Mouse (Mus musculus) neural tube, embryonic 14.5 days (tissue): ENCODE measurements around the gene Tacc3. TPM values are rescaled to one million over a fixed set of nuclear protein-coding genes. Genes with fewer than 3 reads are reported as not detected.

Source experiments
- ATAC-seq: fragments of 200-750 bp; cut with Nextera tagmentation; 2 replicates; pipeline ENCODE4 v1.8.0; 2017; ENCODE audit warnings: low read depth, mild to moderate bottlenecking, moderate TSS enrichment, moderate library complexity
- H3K27ac ChIP-seq: fragments of 300-500 bp; sonication (generic); 2 replicates; pipeline ENCODE4 v1.5.1; 2014; ENCODE audit warnings: low read depth, mild to moderate bottlenecking, control low read depth, low read length, moderate library complexity, mixed read lengths
- H3K27me3 ChIP-seq: fragments of 300-500 bp; sonication (generic); 2 replicates; pipeline ENCODE4 v1.6.1; 2014; ENCODE audit warnings: low read length; ENCODE audit not compliant: control insufficient read depth, insufficient read depth
- H3K36me3 ChIP-seq: fragments of 300-500 bp; sonication (generic); 2 replicates; pipeline ENCODE4 v1.6.1; 2014; ENCODE audit warnings: low read length, mixed read lengths; ENCODE audit not compliant: control insufficient read depth, insufficient read depth
- H3K4me1 ChIP-seq: fragments of 300-500 bp; sonication (generic); 2 replicates; pipeline ENCODE4 v1.6.1; 2014; ENCODE audit warnings: low read length; ENCODE audit not compliant: control insufficient read depth, insufficient read depth
- H3K4me2 ChIP-seq: fragments of 300-500 bp; sonication (generic); 2 replicates; pipeline ENCODE4 v1.6.1; 2014; ENCODE audit warnings: mild to moderate bottlenecking, low read depth, low read length, control low read depth
- H3K4me3 ChIP-seq: fragments of 300-500 bp; sonication (generic); 2 replicates; pipeline ENCODE4 v1.5.1; 2014; ENCODE audit warnings: low read depth, low read length, control low read depth, mixed read lengths
- H3K9ac ChIP-seq: fragments of 300-500 bp; sonication (generic); replicated peaks from 2 replicates; pipeline ENCODE4 v1.6.1; 2014; ENCODE audit warnings: low read depth, mild to moderate bottlenecking, control low read depth, low read length, mixed read lengths
- H3K9me3 ChIP-seq: fragments of 300-500 bp; sonication (generic); 2 replicates; pipeline ENCODE4 v1.6.1; 2016; ENCODE audit warnings: low read length; ENCODE audit not compliant: control insufficient read depth
- WGBS: fragments of 180-500 bp; shearing (Covaris S2); extraction: QIAGEN DNeasy Blood & Tissue Kit; methylation state at CpG from one replicate; pipeline ENCODE4 v1.1.7; 2014; 5-methylcytosine and 5-hydroxymethylcytosine counted together
- polyA plus RNA-seq: library from polyadenylated mRNA; unstranded; fragments of >200 nt; fragmentation: Nextera tagmentation; extraction: Ambion mirVana; gene quantifications from 2 replicates; pipeline ENCODE4 v1.2.1, GENCODE M21; 2014

Gene Tacc3
- polyA plus RNA-seq, 1 experiment from 2014 or later, result 18.7 TPM

DNA sequence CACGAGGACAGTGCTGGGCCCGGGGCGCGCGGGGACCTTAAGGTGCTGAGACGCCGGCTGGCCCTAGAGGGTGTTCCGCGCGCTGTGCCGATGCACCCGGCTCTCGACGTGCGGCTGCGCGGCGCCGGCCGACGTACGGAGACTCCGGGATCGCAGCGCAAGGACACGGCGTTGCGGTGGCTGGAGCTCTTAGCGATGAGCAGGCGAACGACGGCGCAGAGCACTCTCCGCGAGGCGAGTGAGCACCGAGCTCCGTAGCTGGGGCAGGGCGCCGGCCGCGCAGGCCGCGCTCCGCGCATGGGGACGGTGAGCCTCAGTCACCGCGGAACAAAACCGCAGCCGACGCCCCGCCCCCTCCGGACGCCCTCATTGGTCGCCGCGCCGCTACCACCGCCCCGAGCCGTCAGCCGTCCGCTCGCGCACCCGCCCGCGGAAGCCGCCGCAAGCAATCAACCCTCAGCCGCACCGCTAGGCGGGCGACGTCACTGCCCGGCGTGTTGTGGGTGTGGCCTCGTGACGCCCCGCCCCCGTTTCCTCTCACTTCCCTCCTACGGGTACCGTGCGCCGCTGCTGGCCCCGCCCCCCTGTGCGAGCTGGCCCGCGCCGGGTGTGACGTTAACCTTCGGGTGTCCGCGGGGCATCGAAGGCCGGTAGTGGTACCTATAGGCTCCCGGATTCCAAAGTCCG, 28.5 kb upstream of the Tacc3 start, which contains the start of the genes Fam53a and Gm9903:
Gene Fam53a, minus strand, starts transcription at position 335 of the 687 bp plus-strand sequence.
Gene Gm9903, plus strand, starts transcription at position 625 of the 687 bp plus-strand sequence.
- no peaks in the 10 kb centered on the region for H3K36me3 ChIP-seq
- peak; percentile 96 for ATAC-seq
- H3K4me3 ChIP-seq, result peak within 1 kb of the TSS; percentile 78
- no peaks in the 10 kb centered on the region for H3K9me3 ChIP-seq
- H3K4me2 ChIP-seq, result peak within 1 kb of the TSS; percentile 90
- H3K27me3 ChIP-seq, result no peaks in the 10 kb centered on the region
- H3K4me1 ChIP-seq, result peaks cover 11% of the 10 kb centered on the region
- H3K9ac ChIP-seq, result peak within 1 kb of the TSS; percentile 73
- under 1% methylated on average over 81 of the region's 99 CpGs for WGBS
- H3K27ac ChIP-seq, result peak within 1 kb of the TSS; percentile 90

DNA sequence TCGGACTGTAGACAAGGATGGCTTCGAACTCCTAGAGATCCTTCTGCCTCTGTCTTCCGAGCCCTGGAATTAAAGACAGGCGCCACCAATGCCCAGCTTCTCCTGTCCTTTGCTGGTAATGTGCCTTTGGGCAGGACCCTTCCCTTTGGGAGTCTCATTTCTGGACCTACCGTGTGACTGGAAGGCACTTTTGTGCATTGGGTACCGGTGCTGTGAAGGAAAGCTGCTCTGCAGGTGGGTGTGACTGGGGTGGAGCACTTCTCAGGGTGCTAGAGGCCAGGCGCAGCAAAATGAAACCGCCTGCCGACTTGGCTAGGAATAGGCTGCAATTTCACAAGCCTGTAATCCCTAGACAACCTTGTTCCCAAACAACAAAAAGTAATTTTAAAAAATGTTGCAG, 27.9 kb upstream of the Tacc3 start:
- peak overlapping the region; percentile 69 for H3K4me2 ChIP-seq
- peak overlapping the region; percentile 62 for H3K9ac ChIP-seq
- peak overlapping the region; percentile 74 for H3K27ac ChIP-seq
- no peaks in the 10 kb centered on the region for H3K36me3 ChIP-seq
- peak; percentile 25 for ATAC-seq
- 5% methylated on average over 9 of the region's 9 CpGs for WGBS
- peaks cover 11% of the 10 kb centered on the region for H3K4me1 ChIP-seq
- H3K9me3 ChIP-seq, result no peaks in the 10 kb centered on the region
- peak overlapping the region; percentile 78 for H3K4me3 ChIP-seq
- H3K27me3 ChIP-seq, result no peaks in the 10 kb centered on the region

DNA sequence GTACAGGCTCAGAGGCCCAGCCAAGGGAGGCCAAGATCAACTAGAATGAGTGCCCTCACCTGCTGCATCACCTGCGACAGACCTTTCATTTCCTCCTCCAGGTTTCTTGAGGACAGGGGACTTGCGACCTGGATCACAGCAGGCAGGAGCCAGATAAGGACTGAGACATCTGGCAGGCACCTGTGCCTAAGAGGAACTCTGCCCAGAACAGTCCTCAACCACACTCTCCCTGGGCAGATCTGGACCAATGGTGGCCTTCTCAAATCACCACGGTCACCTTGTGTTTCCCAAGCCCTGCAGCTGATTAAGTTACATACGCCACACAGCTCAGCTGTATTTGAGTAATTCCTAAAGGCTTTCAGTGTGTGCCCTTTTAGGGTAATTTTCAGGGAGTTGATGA, 27.3 kb upstream of the Tacc3 start:
- H3K27me3 ChIP-seq, result no peaks in the 10 kb centered on the region
- no peaks in the 10 kb centered on the region for H3K36me3 ChIP-seq
- H3K9me3 ChIP-seq, result no peaks in the 10 kb centered on the region
- H3K4me3 ChIP-seq, result peak overlapping the region; percentile 78; the same call in 1 of the 2 replicates
- H3K4me2 ChIP-seq, result peak overlapping the region; percentile 69; the same call in 1 of the 2 replicates
- no peak overlapping the region for H3K27ac ChIP-seq
- no peak for ATAC-seq
- H3K9ac ChIP-seq, result no peak overlapping the region
- H3K4me1 ChIP-seq, result peaks cover 11% of the 10 kb centered on the region
- WGBS, result 81% methylated on average over 4 of the region's 4 CpGs

DNA sequence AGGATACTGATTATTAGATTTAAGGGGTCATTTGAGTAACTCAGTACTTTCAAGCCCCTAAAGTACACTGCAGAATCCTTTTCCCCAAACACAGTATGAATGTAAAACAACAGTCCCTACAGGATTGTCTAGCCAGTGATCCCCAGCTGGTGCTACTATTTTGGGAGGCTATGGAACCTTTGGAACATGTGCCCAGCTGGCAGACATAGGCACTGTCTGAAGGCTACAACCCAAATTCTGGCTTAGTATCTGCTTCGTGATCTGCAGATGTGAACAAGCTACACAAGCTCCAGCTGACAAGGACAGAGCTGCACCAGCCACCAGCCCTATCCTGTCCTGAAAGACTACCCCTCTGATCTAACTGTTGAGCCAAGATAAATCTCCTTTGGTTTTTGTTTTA, 25.4 kb upstream of the Tacc3 start:
- Histone ChIP-seq H3K9me3 (no peaks in the 10 kb centered on the region), H3K4me2 (no peak overlapping the region), H3K4me1 (peaks cover 11% of the 10 kb centered on the region), H3K4me3 (no peak overlapping the region), H3K27ac (no peak overlapping the region), H3K9ac (no peak overlapping the region), H3K36me3 (no peaks in the 10 kb centered on the region), H3K27me3 (no peaks in the 10 kb centered on the region)
- 88% methylated on average over 1 of the region's 1 CpGs for WGBS
- ATAC-seq, result no peak

DNA sequence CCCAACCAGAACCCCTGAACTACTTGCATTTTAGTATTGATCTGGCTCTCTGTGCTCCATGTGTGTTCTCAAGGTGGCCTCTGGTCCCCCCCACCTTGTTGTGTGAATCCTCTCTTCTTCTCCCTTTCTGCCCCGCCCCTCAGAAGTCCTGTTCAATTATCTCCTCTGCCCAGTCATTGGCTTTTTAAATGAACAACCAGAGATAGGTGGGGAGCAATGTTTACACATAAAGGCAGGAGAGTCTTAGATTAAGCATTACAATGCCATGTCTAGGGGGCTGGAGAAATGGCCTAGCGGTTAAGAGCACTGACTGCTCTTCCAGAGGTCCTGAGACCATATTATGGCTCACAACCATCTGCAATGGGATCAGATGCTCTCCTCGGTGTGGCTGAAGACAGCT, 22.6 kb upstream of the Tacc3 start:
- ATAC-seq, result no peak

DNA sequence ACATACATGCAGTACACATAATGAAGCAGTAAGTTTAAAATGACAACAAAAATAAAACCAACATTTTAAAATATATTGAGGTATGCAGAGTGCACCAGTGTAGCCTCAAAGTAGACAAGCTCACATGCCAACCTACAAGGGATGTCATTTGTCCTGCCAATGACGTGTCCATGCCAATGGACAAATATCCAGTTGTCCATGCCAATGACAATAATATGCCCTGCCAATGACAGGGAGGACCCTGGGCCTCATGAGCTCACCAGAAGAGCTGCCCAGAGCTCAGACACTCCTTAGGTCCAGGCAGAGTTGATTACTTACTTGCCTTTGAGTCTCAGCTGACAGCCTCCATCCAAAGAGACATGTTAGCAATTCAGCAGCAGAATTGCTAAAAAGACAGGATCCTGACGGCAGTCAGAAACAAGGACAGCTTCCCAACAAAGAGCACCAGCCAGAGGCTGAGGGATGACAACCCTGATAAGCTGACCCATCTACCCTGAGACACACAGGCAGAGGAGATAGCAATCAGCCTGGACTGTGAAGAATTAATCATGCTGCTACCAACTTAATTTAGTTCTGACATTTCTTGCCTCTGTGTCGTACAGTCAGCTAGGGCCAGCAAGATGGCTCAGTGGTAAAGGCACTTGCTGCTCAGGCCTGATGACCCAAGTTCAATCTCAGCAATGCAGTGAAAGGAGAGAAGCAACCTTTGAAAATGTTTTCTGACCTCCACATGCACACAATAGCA, 20.1 kb upstream of the Tacc3 start:
- Histone ChIP-seq H3K4me2 (no peak overlapping the region), H3K27ac (no peak overlapping the region), H3K4me1 (no peaks in the 10 kb centered on the region), H3K4me3 (no peak overlapping the region), H3K27me3 (no peaks in the 10 kb centered on the region), H3K9me3 (no peaks in the 10 kb centered on the region), H3K36me3 (peaks cover 6% of the 10 kb centered on the region), H3K9ac (no peak overlapping the region)
- WGBS, result 84% methylated on average over 3 of the region's 3 CpGs
- no peak for ATAC-seq

More for the DNA sequence above, 22.6 kb upstream of the Tacc3 start:
- Histone ChIP-seq H3K27ac (no peak overlapping the region), H3K4me2 (no peak overlapping the region), H3K4me1 (peaks cover 4% of the 10 kb centered on the region; the same call in 1 of the 2 replicates), H3K27me3 (no peaks in the 10 kb centered on the region), H3K9ac (no peak overlapping the region), H3K36me3 (no peaks in the 10 kb centered on the region; the same call in 1 of the 2 replicates), H3K4me3 (no peak overlapping the region), H3K9me3 (no peaks in the 10 kb centered on the region)
- 94% methylated on average over 3 of the region's 3 CpGs for WGBS

DNA sequence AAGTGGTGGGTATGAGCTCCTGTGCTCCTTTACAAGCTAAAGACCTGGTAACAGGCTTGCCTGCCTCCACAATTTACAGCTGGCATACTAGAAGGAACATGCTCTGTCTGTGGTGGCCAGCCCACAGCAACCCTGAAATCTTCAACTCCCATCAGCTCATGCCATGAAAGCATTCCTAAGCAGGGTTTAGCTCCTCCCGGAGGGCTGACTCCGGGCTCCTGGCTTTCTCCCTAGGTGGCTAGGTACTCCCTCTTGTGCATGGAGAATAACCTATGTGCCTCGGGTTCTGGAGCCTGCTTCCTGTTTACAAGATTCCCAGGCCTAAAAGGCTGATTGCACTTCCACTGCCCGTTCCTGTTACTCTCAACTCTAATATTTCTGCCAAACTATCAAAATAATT, 19.1 kb upstream of the Tacc3 start:
- Histone ChIP-seq H3K9me3 (no peaks in the 10 kb centered on the region), H3K4me3 (no peak overlapping the region), H3K4me1 (no peaks in the 10 kb centered on the region), H3K4me2 (no peak overlapping the region), H3K9ac (no peak overlapping the region), H3K36me3 (peaks cover 14% of the 10 kb centered on the region), H3K27ac (no peak overlapping the region), H3K27me3 (no peaks in the 10 kb centered on the region)
- ATAC-seq, result no peak
- 63% methylated on average over 4 of the region's 4 CpGs for WGBS

DNA sequence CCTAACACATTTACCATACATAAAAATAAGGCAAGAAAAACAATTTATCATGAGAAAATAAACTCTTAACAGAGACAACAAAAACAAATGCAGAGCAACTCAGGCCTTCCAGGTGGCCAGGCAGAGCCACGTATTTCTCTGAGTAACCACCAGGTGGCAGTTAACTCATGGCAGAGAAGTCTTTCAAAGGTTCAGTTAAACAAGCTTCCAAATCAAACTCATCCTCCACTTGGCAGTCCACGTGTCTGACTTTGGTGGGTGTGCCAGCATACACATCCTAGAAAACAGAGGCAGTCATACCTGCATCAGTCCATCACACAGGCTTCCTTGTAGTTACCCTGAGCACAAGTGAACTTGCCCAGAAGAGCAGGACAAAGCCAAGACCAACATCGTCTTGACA, 17.3 kb upstream of the Tacc3 start:
- Histone ChIP-seq H3K36me3 (peaks cover 23% of the 10 kb centered on the region), H3K4me1 (no peaks in the 10 kb centered on the region), H3K4me2 (no peak overlapping the region), H3K27ac (no peak overlapping the region), H3K4me3 (no peak overlapping the region), H3K9ac (no peak overlapping the region), H3K27me3 (no peaks in the 10 kb centered on the region), H3K9me3 (no peaks in the 10 kb centered on the region)
- WGBS, result 39% methylated on average over 3 of the region's 3 CpGs
- no peak for ATAC-seq

DNA sequence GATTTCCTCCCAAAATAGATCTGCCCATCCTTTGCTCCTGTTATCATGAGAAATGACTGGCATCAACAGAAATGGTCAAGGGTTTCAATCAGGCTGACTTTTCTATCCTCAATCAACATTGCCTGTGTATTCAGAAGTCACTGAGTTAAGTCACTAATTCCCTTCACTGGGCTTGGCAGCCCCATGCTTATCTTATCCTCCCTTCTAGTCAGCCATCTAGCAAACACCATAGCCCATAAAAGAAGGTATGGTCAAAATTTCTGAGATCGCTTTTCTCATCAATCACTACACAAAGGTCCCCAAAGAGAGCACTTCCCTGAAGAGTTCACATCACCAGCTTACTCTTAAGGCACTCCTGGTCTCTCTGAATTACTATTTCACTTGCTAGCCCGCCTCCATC, 6.9 kb upstream of the Tacc3 start:
- 19% methylated on average over 2 of the region's 2 CpGs for WGBS
- no peaks in the 10 kb centered on the region for H3K27me3 ChIP-seq
- H3K4me1 ChIP-seq, result peaks cover 14% of the 10 kb centered on the region
- H3K9ac ChIP-seq, result peak overlapping the region; percentile 76
- H3K27ac ChIP-seq, result peak overlapping the region; percentile 94
- H3K4me2 ChIP-seq, result peak overlapping the region; percentile 46
- H3K4me3 ChIP-seq, result peak overlapping the region; percentile 72
- no peaks in the 10 kb centered on the region for H3K9me3 ChIP-seq
- no peak for ATAC-seq
- peaks cover 23% of the 10 kb centered on the region; the same call in 1 of the 2 replicates for H3K36me3 ChIP-seq
